Mouse (Mus musculus): ENCODE measurements around the gene Cobll1.

Cobll1 gene

GRCm38 (mm10) chr2:65087197-65087596, 152.0 kb downstream of the Cobll1 start:
- DNase-seq: no peak

- no peak for DNase-seq
Measured at GRCm38 (mm10) chr2:65083411-65083810, 155.8 kb downstream of the Cobll1 start.

- DNase-seq: no peak
Measured at GRCm38 (mm10) chr2:65077544-65077943, 161.7 kb downstream of the Cobll1 start.

- DNase-seq: no peak
Measured at GRCm38 (mm10) chr2:65075840-65076239, 163.4 kb downstream of the Cobll1 start.

GRCm38 (mm10) chr2:65075431-65075830, 163.8 kb downstream of the Cobll1 start:
- no peak for DNase-seq

GRCm38 (mm10) chr2:65072205-65072604, 167.0 kb downstream of the Cobll1 start:
- DNase-seq: no peak

- no peak for DNase-seq
Measured at GRCm38 (mm10) chr2:65053764-65054163, 185.4 kb downstream of the Cobll1 start.

- DNase-seq: no peak
Measured at GRCm38 (mm10) chr2:65052191-65053012, 186.8 kb downstream of the Cobll1 start.

- DNase-seq: no peak
Measured at GRCm38 (mm10) chr2:65050776-65051175, 188.4 kb downstream of the Cobll1 start.

- no peak for DNase-seq
Measured at GRCm38 (mm10) chr2:65048234-65049017, 190.8 kb downstream of the Cobll1 start.
